ENCODE assay signal across 8 mouse cellular contexts in the genomic region with DNA sequence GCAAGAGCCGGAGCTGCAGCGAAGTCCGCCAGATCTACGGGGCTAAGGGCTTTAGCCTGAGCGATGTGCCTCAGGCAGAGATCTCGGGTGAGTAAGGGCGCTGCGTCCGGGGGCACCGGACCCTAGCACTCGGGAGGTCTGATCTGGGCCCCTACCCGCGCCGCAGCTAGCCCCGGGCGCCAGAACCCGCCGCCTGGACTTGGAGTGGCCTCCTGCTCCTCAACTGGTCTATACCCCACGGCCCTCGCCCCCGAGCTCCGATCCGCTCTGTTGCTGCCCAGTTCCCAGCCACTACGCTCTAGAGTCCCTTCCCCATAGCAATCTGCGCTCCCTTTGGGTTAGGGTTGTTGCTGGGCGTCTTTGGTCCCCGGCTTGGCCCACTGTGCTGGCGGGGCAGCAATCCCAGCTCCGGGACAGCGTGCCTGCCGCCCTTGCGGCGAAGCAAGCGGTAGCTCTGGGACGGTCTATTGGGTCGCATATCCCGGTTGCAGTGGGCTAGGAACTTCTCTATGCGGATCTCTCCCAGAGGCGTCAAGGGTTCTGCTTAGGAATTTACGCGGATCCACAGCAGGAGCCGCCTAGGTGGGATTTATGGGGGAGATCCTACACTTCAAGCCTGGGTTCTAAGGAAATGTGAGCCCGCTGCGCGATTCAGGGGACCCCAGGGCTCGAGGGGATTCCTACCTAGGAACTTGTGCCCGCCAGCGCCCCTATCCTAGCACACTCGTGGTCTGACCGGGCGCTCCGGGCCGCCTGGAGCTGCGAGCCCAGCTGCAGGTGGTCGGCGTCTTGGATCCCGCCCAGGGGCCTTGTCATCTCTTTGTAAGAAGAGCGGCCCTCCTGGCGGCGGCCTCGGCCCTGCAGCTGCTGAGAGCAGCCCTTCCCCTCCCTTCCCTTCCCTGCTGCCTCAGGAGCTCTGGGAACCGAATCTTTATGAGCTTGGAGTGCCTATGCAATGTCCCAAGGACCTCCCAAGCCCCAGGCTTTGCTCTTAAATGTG. TPM values are rescaled to one million over a fixed set of nuclear protein-coding genes. Genes with fewer than 3 reads are reported as not detected.
DNase-seq lines count a peak whose midpoint lies in the region; ATAC-seq and TF ChIP-seq lines count a peak whose summit lies in the region.

No protein-coding gene starts in this region.

- peaks cover 30% of the 10 kb centered on the region for H3K27me3 ChIP-seq in forebrain, embryonic 10.5 days (ENCODE audit: poor library complexity, severe bottlenecking)
- H3K27me3 ChIP-seq in midbrain, embryonic 13.5 days, result peaks cover 24% of the 10 kb centered on the region
- H3K27me3 ChIP-seq in testis, adult 2 months (ENCODE audit: control insufficient read depth, insufficient read depth, low read length), result no peaks in the 10 kb centered on the region

- intact Hi-C loops in heart, postnatal 36 days (cut with DNase I), result loop anchor here (1.0 to 5.0 kb wide), 4 partner anchors 45 to 184 kb away; partner anchors contain the start of gene Otos

- TF ChIP-seq CTCF in testis, adult 2 months (IDR thresholded peaks at IDR 0.05; ENCODE audit: control insufficient read depth, insufficient read depth, insufficient replicate concordance, low read depth, low read length), result no peak

- peak; percentile 29 for ATAC-seq in midbrain, embryonic 13.5 days

- peak overlapping the region; percentile 99 for H3K27ac ChIP-seq in forebrain, embryonic 10.5 days
- H3K27ac ChIP-seq in midbrain, embryonic 13.5 days, result peak overlapping the region; percentile 95
- no peak overlapping the region for H3K27ac ChIP-seq in testis, adult 2 months (ENCODE audit: control insufficient read depth, insufficient read depth, low read depth, low read length)

- DNase-seq in adrenal gland, adult (ENCODE audit: inconsistent age in 2 of 2, low spot score in 1 of 2), result peak; percentile 64 to 88
- DNase-seq in adrenal gland, postnatal 4 days (ENCODE audit: low spot score in 2 of 2), result no peak
- DNase-seq in brain, adult 2 months (ENCODE audit: low read depth, low spot score), result peak; percentile 73
- DNase-seq in forebrain, embryonic 10.5 days (ENCODE audit: extremely low spot score, low spot score), result peak; percentile 69
- DNase-seq in heart, postnatal 36 days, result peak; percentile 33 to 49
- DNase-seq in layer of hippocampus, postnatal 10 days (ENCODE audit: low spot score in 2 of 2), result peak; percentile 64 to 79

- under 1% methylated on average over 62 of the region's 62 CpGs for WGBS in forebrain, embryonic 10.5 days
- under 1% methylated on average over 62 of the region's 62 CpGs for WGBS in midbrain, embryonic 13.5 days

- H3K4me1 ChIP-seq in forebrain, embryonic 10.5 days, result peaks cover 50% of the 10 kb centered on the region
- H3K4me1 ChIP-seq in midbrain, embryonic 13.5 days (replicated peaks), result peaks cover 45% of the 10 kb centered on the region
- peaks cover 15% of the 10 kb centered on the region for H3K4me1 ChIP-seq in testis, adult 2 months (ENCODE audit: control insufficient read depth, insufficient read depth, low read length)

- peak overlapping the region; percentile 81 for H3K4me2 ChIP-seq in midbrain, embryonic 13.5 days (replicated peaks)

- no peaks in the 10 kb centered on the region for H3K9me3 ChIP-seq in forebrain, embryonic 10.5 days
- H3K9me3 ChIP-seq in midbrain, embryonic 13.5 days, result no peaks in the 10 kb centered on the region

- H3K4me3 ChIP-seq in forebrain, embryonic 10.5 days, result peak overlapping the region; percentile 95
- peak overlapping the region; percentile 94 for H3K4me3 ChIP-seq in midbrain, embryonic 13.5 days (replicated peaks)
- peak overlapping the region; percentile 83 for H3K4me3 ChIP-seq in testis, adult 2 months (ENCODE audit: control insufficient read depth, low read depth, low read length)

- peak overlapping the region; percentile 98 for H3K9ac ChIP-seq in midbrain, embryonic 13.5 days (replicated peaks)

- H3K36me3 ChIP-seq in forebrain, embryonic 10.5 days (replicated peaks), result peaks cover 38% of the 10 kb centered on the region
- H3K36me3 ChIP-seq in midbrain, embryonic 13.5 days, result peaks cover 23% of the 10 kb centered on the region
- no peaks in the 10 kb centered on the region for H3K36me3 ChIP-seq in testis, adult 2 months (ENCODE audit: control insufficient read depth, insufficient read depth, low read length)

- TF ChIP-seq POLR2A in testis, adult 2 months (IDR thresholded peaks at IDR 0.05; ENCODE audit: control insufficient read depth, low read depth, low read length), result no peak

RNA-seq across cellular contexts. Expression of gene Gpc1, which starts 0.9 kb away (rescaled TPM):
- total RNA-seq in adrenal gland, postnatal 4 days (2021), result 10 to 100 TPM; 71.4 to 73.2 TPM
- 95.2 and 99.2 TPM in 2 replicates for polyA plus RNA-seq in forebrain, embryonic 10.5 days (2016; fragmentation: Nextera tagmentation; extraction: Ambion mirVana)
- total RNA-seq in heart, postnatal 36 days (2021), result 100 to 1,000 TPM; 425 to 453 TPM
- 100 to 1,000 TPM; 157 to 166 TPM for total RNA-seq in layer of hippocampus, postnatal 10 days (2021)
- polyA plus RNA-seq in midbrain, embryonic 13.5 days (2015; fragmentation: Nextera tagmentation; extraction: Ambion mirVana), result 55.8 and 67.7 TPM in 2 replicates
- 1.9 and 2.8 TPM in 2 replicates for polyA plus RNA-seq in testis, adult 2 months (2012; rRNA removed)

Comparison
In these comparisons a context has a peak if more than half of its experiments do, and no peak if none do; other contexts are left out.
1. DNase-seq: peak in adrenal gland, adult (2 of 2), brain, adult 2 months (single experiment), forebrain, embryonic 10.5 days (single experiment), heart, postnatal 36 days (2 of 2) and layer of hippocampus, postnatal 10 days (2 of 2); none in adrenal gland, postnatal 4 days (0 of 2).
2. Peak in every context shown above with its lines, with median percentiles within 50 percentile points of each other: H3K4me3 ChIP-seq.